Mouse (Mus musculus) intestine, embryonic 15.5 days (tissue): ENCODE measurements around the gene Gtsf1. TPM values are rescaled to one million over a fixed set of nuclear protein-coding genes. Genes with fewer than 3 reads are reported as not detected.
"Not testable (repeated sequence)": the region's sequence is repeated elsewhere in the genome, so short reads cannot be mapped to it uniquely, and the experiment has no call there.

Experiments used
- ATAC-seq: fragments of 200-750 bp; cut with Nextera tagmentation; 2 replicates; pipeline ENCODE4 v1.8.0; 2017; ENCODE audit warnings: moderate TSS enrichment, moderate library complexity
- H3K27ac ChIP-seq: fragments of 300-500 bp; sonication (generic); 2 replicates; pipeline ENCODE4 v1.5.1; 2015; ENCODE audit warnings: mild to moderate bottlenecking, inconsistent platforms
- H3K27me3 ChIP-seq: fragments of 300-500 bp; sonication (generic); replicated peaks from 2 replicates; pipeline ENCODE4 v1.6.1; 2015; ENCODE audit warnings: inconsistent platforms
- H3K36me3 ChIP-seq: fragments of 300-500 bp; sonication (generic); 2 replicates; pipeline ENCODE4 v1.6.1; 2015; ENCODE audit warnings: inconsistent platforms
- H3K4me1 ChIP-seq: fragments of 300-500 bp; sonication (generic); replicated peaks from 2 replicates; pipeline ENCODE4 v1.6.1; 2015; ENCODE audit warnings: inconsistent platforms
- H3K4me2 ChIP-seq: fragments of 300-500 bp; sonication (generic); replicated peaks from 2 replicates; pipeline ENCODE4 v1.6.1; 2015; ENCODE audit warnings: mild to moderate bottlenecking, inconsistent platforms
- H3K4me3 ChIP-seq: fragments of 300-500 bp; sonication (generic); replicated peaks from 2 replicates; pipeline ENCODE4 v1.5.1; 2015; ENCODE audit warnings: inconsistent platforms
- H3K9ac ChIP-seq: fragments of 300-500 bp; sonication (generic); 2 replicates; pipeline ENCODE4 v1.6.1; 2015; ENCODE audit warnings: inconsistent platforms
- H3K9me3 ChIP-seq: fragments of 300-500 bp; sonication (generic); 2 replicates; pipeline ENCODE4 v1.6.1; 2016; ENCODE audit warnings: inconsistent platforms
- WGBS: fragments of 180-500 bp; shearing (Covaris S2); methylation state at CpG from one replicate; pipeline ENCODE4 v1.1.7; 2015; 5-methylcytosine and 5-hydroxymethylcytosine counted together
- polyA plus RNA-seq: library from polyadenylated mRNA; unstranded; fragments of >200 nt; fragmentation: Nextera tagmentation; extraction: Ambion mirVana; gene quantifications from 2 replicates; pipeline ENCODE4 v1.2.1, GENCODE M21; 2015

Gene Gtsf1
- polyA plus RNA-seq, 1 experiment from 2014 or later: not detected

DNA sequence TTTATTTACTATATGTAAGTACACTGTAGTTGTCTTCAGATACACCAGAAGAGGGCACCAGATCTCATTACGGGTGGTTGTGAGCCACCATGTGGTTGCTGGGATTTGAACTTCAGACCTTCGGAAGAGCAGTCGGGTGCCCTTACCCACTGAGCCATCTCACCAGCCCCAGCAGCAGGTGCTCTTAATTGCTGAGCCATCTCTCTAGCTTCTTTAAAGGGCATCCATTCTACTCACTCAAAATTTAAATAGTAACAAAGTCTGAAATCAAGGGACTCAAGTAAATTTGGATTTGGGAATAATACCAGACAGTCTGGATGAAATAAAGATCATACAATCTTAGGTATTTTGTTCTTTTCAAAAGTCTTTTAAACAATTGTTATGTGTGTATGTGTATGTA, 24.7 kb downstream of the Gtsf1 start:
- not testable (repeated sequence) for H3K27me3 ChIP-seq, ATAC-seq, H3K9ac ChIP-seq, H3K4me1 ChIP-seq, H3K4me2 ChIP-seq, H3K4me3 ChIP-seq, H3K9me3 ChIP-seq, H3K27ac ChIP-seq, H3K36me3 ChIP-seq
- WGBS: 82% methylated on average over 3 of the region's 3 CpGs

DNA sequence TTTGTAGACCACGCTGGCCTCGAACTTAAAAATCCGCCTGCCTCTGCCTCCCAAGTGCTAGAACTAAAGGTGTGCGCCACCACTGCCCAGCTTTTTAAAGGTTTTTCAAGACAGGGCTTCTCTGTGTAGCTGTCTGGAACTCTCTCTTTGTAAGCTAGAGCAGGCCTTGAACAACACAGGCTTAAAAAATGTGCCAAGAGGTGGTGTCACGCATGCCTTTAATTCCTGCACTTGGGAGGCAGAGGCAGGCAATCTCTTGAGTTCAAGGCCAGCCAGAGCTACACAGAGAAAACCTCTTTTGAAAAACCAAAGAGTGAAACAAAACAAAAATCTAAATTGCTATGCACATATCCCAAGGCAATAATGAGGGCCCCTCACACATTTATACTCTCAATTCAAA, 28.9 kb downstream of the Gtsf1 start:
- no peaks in the 10 kb centered on the region for H3K4me1 ChIP-seq
- no peak overlapping the region for H3K27ac ChIP-seq
- 92% methylated on average over 5 of the region's 5 CpGs for WGBS
- H3K9me3 ChIP-seq: no peaks in the 10 kb centered on the region
- H3K4me2 ChIP-seq: no peak overlapping the region
- H3K27me3 ChIP-seq: no peaks in the 10 kb centered on the region
- H3K9ac ChIP-seq: no peak overlapping the region
- no peak overlapping the region for H3K4me3 ChIP-seq
- no peaks in the 10 kb centered on the region for H3K36me3 ChIP-seq
- ATAC-seq: no peak

GRCm38 (mm10) chr15:103393577-103393976, 36.7 kb downstream of the Gtsf1 start:
- Histone ChIP-seq H3K36me3 (no peaks in the 10 kb centered on the region), H3K27me3 (no peaks in the 10 kb centered on the region), H3K9ac (no peak overlapping the region), H3K4me3 (no peak overlapping the region), H3K27ac (no peak overlapping the region), H3K4me1 (no peaks in the 10 kb centered on the region), H3K9me3 (no peaks in the 10 kb centered on the region), H3K4me2 (no peak overlapping the region)
- ATAC-seq: no peak

DNA sequence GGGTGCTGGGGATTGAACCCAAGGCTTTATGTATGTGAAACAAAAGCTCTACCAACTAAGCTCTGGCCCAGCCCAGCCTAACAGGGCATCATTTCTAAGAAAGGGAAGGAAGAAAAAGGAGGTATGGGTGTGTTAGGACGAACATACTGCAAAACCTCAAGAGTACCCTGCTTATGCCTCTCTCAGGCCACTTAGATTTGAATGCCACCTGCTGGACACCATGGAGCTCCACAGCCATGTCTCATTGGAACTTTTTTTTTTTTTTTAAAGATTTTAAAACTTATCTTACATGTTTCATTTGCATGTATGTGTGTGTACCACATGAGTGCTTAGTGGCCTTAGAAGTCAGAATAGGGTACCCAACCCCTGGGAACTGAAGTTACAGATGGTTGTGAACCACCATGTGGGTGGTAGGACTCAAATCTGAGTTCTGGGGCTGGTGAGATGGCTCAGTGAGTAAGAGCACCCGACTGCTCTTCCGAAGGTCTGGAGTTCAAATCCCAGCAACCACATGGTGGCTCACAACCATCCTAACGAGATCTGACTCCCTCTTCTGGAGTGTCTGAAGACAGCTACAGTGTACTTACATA, 41.6 kb downstream of the Gtsf1 start:
- ATAC-seq: no peak
- Histone ChIP-seq H3K9me3 (no peaks in the 10 kb centered on the region), H3K4me3 (no peak overlapping the region), H3K9ac (no peak overlapping the region), H3K27me3 (no peaks in the 10 kb centered on the region), H3K4me2 (no peak overlapping the region), H3K4me1 (no peaks in the 10 kb centered on the region; the same call in 1 of the 2 replicates), H3K27ac (no peak overlapping the region), H3K36me3 (no peaks in the 10 kb centered on the region)
- 50% methylated on average over 4 of the region's 4 CpGs for WGBS

GRCm38 (mm10) chr15:103383771-103384488, 46.3 kb downstream of the Gtsf1 start:
- Histone ChIP-seq H3K4me2 (no peak overlapping the region), H3K27ac (0 out of 2 replicates have a peak overlapping the region, but pooled peaks have one; percentile 22), H3K9me3 (no peaks in the 10 kb centered on the region), H3K36me3 (no peaks in the 10 kb centered on the region), H3K4me1 (peaks cover 6% of the 10 kb centered on the region), H3K4me3 (no peak overlapping the region), H3K27me3 (no peaks in the 10 kb centered on the region), H3K9ac (no peak overlapping the region)
- 57% methylated on average over 7 of the region's 7 CpGs for WGBS
- peak; percentile 56; the same call in 1 of the 2 replicates for ATAC-seq

DNA sequence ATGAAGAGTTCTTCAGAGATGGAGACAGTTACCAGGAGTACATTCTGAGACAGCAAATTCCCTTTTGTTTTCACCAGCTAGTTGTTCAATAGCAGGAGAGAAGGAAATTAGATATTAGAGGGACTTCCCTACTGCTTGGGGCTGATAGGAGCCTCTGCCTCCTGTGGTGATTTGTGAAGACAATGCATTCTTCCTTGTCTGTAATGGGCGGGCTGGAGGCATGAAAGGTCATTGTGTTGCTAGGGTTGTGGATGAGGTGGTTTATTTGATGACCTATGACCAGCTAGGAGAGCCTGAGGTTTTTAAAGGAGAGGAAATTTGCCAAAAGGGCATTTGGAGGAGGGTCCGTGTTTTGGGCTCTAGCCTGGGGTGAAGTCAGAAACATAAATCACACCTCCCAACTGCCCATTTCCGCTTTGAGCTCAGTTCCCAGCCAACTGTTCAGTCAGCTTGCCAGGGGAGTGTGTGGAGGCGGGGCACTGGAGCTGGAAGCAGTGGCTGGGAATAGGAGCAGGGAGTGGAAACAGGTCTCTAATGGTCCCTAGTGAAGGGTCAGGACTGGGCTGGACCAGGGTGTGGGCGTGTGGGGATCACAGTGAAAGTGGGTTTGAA, 47.4 kb downstream of the Gtsf1 start:
- peaks cover 15% of the 10 kb centered on the region for H3K4me1 ChIP-seq
- no peak overlapping the region for H3K9ac ChIP-seq
- H3K9me3 ChIP-seq: no peaks in the 10 kb centered on the region
- WGBS: 34% methylated on average over 5 of the region's 5 CpGs
- H3K27ac ChIP-seq: 0 out of 2 replicates have a peak overlapping the region, but pooled peaks have one; percentile 22
- no peaks in the 10 kb centered on the region for H3K27me3 ChIP-seq
- H3K4me2 ChIP-seq: no peak overlapping the region
- no peak overlapping the region for H3K4me3 ChIP-seq
- peak; percentile 36; the same call in 1 of the 2 replicates for ATAC-seq
- H3K36me3 ChIP-seq: no peaks in the 10 kb centered on the region

- WGBS: 83% methylated on average over 2 of the region's 2 CpGs
- no peaks in the 10 kb centered on the region for H3K36me3 ChIP-seq
- H3K9ac ChIP-seq: no peak overlapping the region
- no peak overlapping the region for H3K4me2 ChIP-seq
- ATAC-seq: no peak
- no peak overlapping the region for H3K27ac ChIP-seq
- no peaks in the 10 kb centered on the region for H3K9me3 ChIP-seq
- H3K27me3 ChIP-seq: no peaks in the 10 kb centered on the region
- no peak overlapping the region for H3K4me3 ChIP-seq
- H3K4me1 ChIP-seq: peaks cover 24% of the 10 kb centered on the region
These were observed 48.2 kb downstream of the Gtsf1 start for GRCm38 (mm10) chr15:103382075-103382474.

DNA sequence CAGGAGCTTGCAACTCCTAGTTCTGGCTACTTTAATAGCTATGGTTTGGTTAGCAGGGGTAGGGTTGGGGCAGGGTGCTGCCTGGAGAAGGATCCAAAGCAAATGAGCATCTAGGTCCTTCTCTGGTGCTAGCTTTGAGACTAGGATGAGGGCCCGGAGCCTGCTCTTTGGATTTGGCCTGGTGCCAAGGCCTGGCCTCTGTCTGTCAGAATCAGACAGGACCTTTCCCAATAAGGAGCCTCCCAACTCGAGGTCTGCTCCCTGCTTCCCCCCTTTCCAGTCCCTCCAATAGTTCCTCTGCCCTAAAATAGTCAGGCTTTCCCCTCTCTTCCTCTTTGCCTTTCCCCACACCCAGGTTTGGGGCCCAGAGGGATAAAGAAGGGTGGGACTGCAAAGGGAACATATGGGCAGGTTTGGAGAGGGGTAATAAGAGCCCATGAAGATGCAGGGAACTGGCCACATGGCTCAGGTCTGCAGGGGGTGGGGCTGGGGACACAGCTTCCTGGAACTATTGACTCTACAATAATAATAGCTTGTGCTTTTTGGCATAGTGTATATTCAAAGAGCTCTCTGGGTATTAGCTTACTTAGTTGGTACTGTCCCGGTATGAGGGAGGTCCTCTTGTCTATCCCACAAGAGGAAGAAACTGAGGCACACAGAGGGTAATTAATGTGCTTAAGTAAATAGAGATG, 51.5 kb downstream of the Gtsf1 start:
- Histone ChIP-seq H3K36me3 (no peaks in the 10 kb centered on the region), H3K4me2 (no peak overlapping the region), H3K9ac (no peak overlapping the region), H3K4me1 (peaks cover 27% of the 10 kb centered on the region), H3K9me3 (no peaks in the 10 kb centered on the region), H3K27ac (peak overlapping the region; percentile 71), H3K4me3 (no peak overlapping the region), H3K27me3 (no peaks in the 10 kb centered on the region)
- WGBS: 40% methylated on average over 3 of the region's 3 CpGs
- ATAC-seq: peak; percentile 72

DNA sequence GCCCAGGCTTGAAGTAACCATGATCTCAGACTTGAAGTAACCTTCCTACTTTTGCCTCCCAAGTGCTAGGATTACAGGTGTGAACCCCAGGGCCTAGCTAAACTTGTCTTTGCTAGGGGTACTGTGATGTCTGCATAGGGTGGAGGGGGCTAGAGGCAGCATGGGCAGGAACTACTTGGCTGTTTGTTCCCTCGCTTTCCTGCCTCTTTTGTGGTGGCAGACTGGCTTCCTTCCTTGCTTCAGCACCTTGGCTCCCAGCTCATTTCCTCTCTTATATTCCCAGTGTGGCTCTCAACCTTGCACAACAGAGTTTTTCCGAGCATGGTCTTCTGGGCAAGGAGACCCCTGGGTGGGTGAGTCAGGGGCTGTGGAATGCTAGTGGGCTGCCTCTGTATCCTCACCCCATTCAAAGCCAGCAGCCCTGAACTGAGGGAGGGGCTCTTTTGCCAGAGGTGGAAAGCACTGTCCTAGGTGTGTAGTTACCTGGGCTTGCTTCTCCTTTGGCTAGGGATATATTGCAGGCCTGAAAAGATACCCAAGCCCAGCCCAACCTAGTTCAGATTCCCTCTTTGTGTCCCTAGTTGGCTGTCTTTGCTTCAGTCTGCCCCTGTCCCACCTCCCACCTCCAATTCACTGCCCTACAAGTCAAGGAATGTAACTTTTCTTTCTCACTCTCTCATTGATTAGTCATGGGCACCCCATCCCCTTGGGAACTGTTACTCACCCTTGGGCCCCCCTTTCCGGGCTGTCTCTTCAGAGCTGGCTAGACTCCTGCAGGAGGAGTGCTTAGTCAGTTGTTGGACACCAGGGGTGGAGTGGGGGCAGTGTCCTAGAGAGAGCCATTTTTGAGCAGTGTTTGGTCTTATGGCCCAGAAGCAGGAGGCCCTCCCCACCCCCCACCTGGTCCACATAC, 52.3 kb downstream of the Gtsf1 start:
- Histone ChIP-seq H3K36me3 (no peaks in the 10 kb centered on the region), H3K4me3 (no peak overlapping the region), H3K27me3 (no peaks in the 10 kb centered on the region), H3K9me3 (no peaks in the 10 kb centered on the region), H3K27ac (peak overlapping the region; percentile 71), H3K4me2 (no peak overlapping the region), H3K9ac (no peak overlapping the region), H3K4me1 (peaks cover 24% of the 10 kb centered on the region)
- WGBS: 76% methylated on average over 3 of the region's 3 CpGs
- ATAC-seq: peak; percentile 57

GRCm38 (mm10) chr15:103376837-103377269, 53.4 kb downstream of the Gtsf1 start:
- H3K36me3 ChIP-seq: no peaks in the 10 kb centered on the region
- no peaks in the 10 kb centered on the region for H3K27me3 ChIP-seq
- 32% methylated on average over 8 of the region's 8 CpGs for WGBS
- H3K4me3 ChIP-seq: no peak overlapping the region
- H3K9me3 ChIP-seq: no peaks in the 10 kb centered on the region
- peak; percentile 57 for ATAC-seq
- peak overlapping the region; percentile 71 for H3K27ac ChIP-seq
- H3K9ac ChIP-seq: no peak overlapping the region
- no peak overlapping the region; the same call in 1 of the 2 replicates for H3K4me2 ChIP-seq
- H3K4me1 ChIP-seq: peaks cover 21% of the 10 kb centered on the region

DNA sequence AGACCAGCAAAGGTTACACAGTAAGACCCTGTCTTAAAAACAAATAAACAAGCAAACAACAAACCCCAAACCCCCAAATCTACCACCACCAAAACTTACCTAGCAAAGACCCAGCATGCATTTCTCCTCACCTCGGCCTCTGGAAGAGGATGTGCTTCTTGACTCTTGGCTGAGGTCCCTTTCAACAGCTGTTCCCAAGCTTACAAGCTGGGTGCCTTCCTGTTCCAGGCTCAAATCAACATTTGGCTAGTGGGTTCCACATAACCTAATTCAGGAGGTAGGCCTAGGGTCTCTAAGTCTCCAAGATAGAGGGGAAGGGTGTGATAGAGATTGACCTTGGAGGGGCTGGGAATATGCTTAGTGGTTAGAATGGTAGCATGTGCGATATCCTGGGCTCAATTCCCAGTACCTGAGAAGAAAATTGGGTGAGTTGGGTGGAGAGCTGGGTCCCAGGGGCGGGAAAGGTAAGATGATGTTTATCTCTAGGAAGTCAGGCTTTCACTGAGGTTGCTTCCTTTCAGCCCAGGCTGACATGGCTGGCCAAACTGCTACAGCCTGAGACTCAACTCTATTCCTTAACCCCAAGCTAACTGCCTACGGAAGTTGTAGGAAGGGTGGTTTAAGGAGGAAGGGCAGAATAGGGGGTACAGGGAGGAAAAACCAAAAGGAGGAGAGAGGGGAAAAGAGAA, 55.0 kb downstream of the Gtsf1 start:
- no peaks in the 10 kb centered on the region for H3K9me3 ChIP-seq
- 76% methylated on average over 4 of the region's 4 CpGs for WGBS
- H3K27ac ChIP-seq: no peak overlapping the region
- H3K36me3 ChIP-seq: no peaks in the 10 kb centered on the region
- H3K4me2 ChIP-seq: no peak overlapping the region
- H3K9ac ChIP-seq: no peak overlapping the region
- ATAC-seq: no peak
- no peaks in the 10 kb centered on the region for H3K27me3 ChIP-seq
- H3K4me1 ChIP-seq: peaks cover 25% of the 10 kb centered on the region
- no peak overlapping the region for H3K4me3 ChIP-seq
